Mouse (Mus musculus) heart, postnatal 10 days (tissue): ENCODE data around the gene Pcyt2. TPM values are rescaled to one million over a fixed set of nuclear protein-coding genes. Genes with fewer than 3 reads are reported as not detected.

ENCODE experiments used
- DNase-seq, 2 experiments: peaks; one replicate each; pipeline ENCODE4 v3.0.0; 2021
- intact Hi-C: fragments of 180-260 bp; cut with DNase I; formaldehyde crosslinking; loops from one replicate; pipeline ENCODE4 v1.15.1; 2025
- total RNA-seq, 2 experiments: library from RNA; stranded (reverse); gene quantifications; 2 replicates each; pipeline ENCODE4 v1.2.3; 2021

Gene Pcyt2
- total RNA-seq, 2 experiments from 2014 or later: 39.7 to 45.8 TPM

- intact Hi-C loops: no loop called here
- DNase-seq: peak; percentile 95
These were observed 16.0 kb upstream of the Pcyt2 start, which contains the start of gene Mafg for GRCm38 (mm10) chr11:120633520-120634343. Gene Mafg, minus strand, starts transcription at chr11:120633600.

GRCm38 (mm10) chr11:120632559-120633519 lies 15.1 kb upstream of the Pcyt2 start:
- DNase-seq: peak; percentile 78 to 80
- intact Hi-C loops: no loop called here

- intact Hi-C loops: no loop called here
- no peak for DNase-seq
These were observed 14.2 kb upstream of the Pcyt2 start for GRCm38 (mm10) chr11:120631726-120632448.

GRCm38 (mm10) chr11:120630881-120631725 lies 13.4 kb upstream of the Pcyt2 start:
- no peak for DNase-seq
- intact Hi-C loops: no loop called here

- peak in 1 of 2 experiments; percentile 56 for DNase-seq
- intact Hi-C loops: no loop called here
These were observed 12.7 kb upstream of the Pcyt2 start for GRCm38 (mm10) chr11:120630401-120630871.

- intact Hi-C loops: no loop called here
- peak; percentile 68 to 73 for DNase-seq
These were observed 12.2 kb upstream of the Pcyt2 start for GRCm38 (mm10) chr11:120629911-120630310.

GRCm38 (mm10) chr11:120629341-120629730 lies 11.6 kb upstream of the Pcyt2 start:
- intact Hi-C loops: no loop called here

GRCm38 (mm10) chr11:120628601-120629340 lies 11.0 kb upstream of the Pcyt2 start:
- DNase-seq: no peak
- intact Hi-C loops: no loop called here

More at GRCm38 (mm10) chr11:120629341-120629730, 11.6 kb upstream of the Pcyt2 start:
- peak in 1 of 2 experiments; percentile 44 for DNase-seq

GRCm38 (mm10) chr11:120627468-120628300 lies 9.9 kb upstream of the Pcyt2 start:
- DNase-seq: no peak
- intact Hi-C loops: no loop called here

GRCm38 (mm10) chr11:120626785-120627467 lies 9.2 kb upstream of the Pcyt2 start:
- intact Hi-C loops: no loop called here
- no peak for DNase-seq

GRCm38 (mm10) chr11:120625152-120625775 lies 7.5 kb upstream of the Pcyt2 start, which contains the start of gene Sirt7:
Gene Sirt7, minus strand, starts transcription at chr11:120625240.
- intact Hi-C loops: no loop called here
- DNase-seq: no peak

- peak; percentile 89 to 92 for DNase-seq
- intact Hi-C loops: loop anchor here (1.0 kb wide), 1 partner anchor 88 kb away; no protein-coding TSS in a partner anchor
These were observed 7.0 kb upstream of the Pcyt2 start for GRCm38 (mm10) chr11:120624680-120625111.

- intact Hi-C loops: loop anchor here (1.0 kb wide), 1 partner anchor 88 kb away; no protein-coding TSS in a partner anchor
- peak; percentile 74 to 82 for DNase-seq
These were observed 6.4 kb upstream of the Pcyt2 start for GRCm38 (mm10) chr11:120623961-120624679.

GRCm38 (mm10) chr11:120622805-120623204 lies 5.1 kb upstream of the Pcyt2 start:
- intact Hi-C loops: no loop called here
- DNase-seq: no peak

- intact Hi-C loops: no loop called here
- DNase-seq: no peak
These were observed 2.5 kb upstream of the Pcyt2 start for GRCm38 (mm10) chr11:120620195-120620594.
